Mouse (Mus musculus): ENCODE results near the gene Gm17728.
A peak's percentile ranks its signal among the peaks of the same experiment; 100 is the strongest.
"Not testable (repeated sequence)": the region's sequence is repeated elsewhere in the genome, so short reads cannot be mapped to it uniquely, and the experiment has no call there.

Gene Gm17728

GRCm38 (mm10) chr17:9421760-9422159 is at the start of gene Gm17728:
TSS of gene Gm17728 (plus strand) at chr17:9422060.
- DNase-seq (ENCODE audit: low spot score in 2 of 2): not testable (repeated sequence)

GRCm38 (mm10) chr17:9397493-9397892 is 24.4 kb upstream of the Gm17728 start:
- no peak for DNase-seq (ENCODE audit: low spot score in 2 of 2)

GRCm38 (mm10) chr17:9398551-9398950 is 23.3 kb upstream of the Gm17728 start:
- no peak for DNase-seq (ENCODE audit: low spot score in 2 of 2)

GRCm38 (mm10) chr17:9403991-9404390 is 17.9 kb upstream of the Gm17728 start:
- no peak for DNase-seq (ENCODE audit: low spot score in 2 of 2)

- no peak for DNase-seq (ENCODE audit: low spot score in 2 of 2)
Measured at GRCm38 (mm10) chr17:9407640-9408039, 14.2 kb upstream of the Gm17728 start.

- no peak for DNase-seq (ENCODE audit: low spot score in 2 of 2)
Measured at GRCm38 (mm10) chr17:9419016-9419415, 2.8 kb upstream of the Gm17728 start.

- DNase-seq (ENCODE audit: low spot score in 2 of 2): peak; percentile 19 to 45
Measured at GRCm38 (mm10) chr17:9428374-9428994, 6.6 kb downstream of the Gm17728 start.

GRCm38 (mm10) chr17:9439997-9440655 is 18.3 kb downstream of the Gm17728 start:
- DNase-seq (ENCODE audit: low spot score in 2 of 2): peak in 1 of 2 experiments; percentile 6

GRCm38 (mm10) chr17:9456406-9456805 is 34.5 kb downstream of the Gm17728 start:
- no peak for DNase-seq (ENCODE audit: low spot score in 2 of 2)

- no peak for DNase-seq (ENCODE audit: low spot score in 2 of 2)
Measured at GRCm38 (mm10) chr17:9460904-9461303, 39.0 kb downstream of the Gm17728 start.

Data from frontal cortex, postnatal 36 days (tissue).